Mouse (Mus musculus): Measurements from ENCODE around the gene Gbx2.

Gene Gbx2

DNA sequence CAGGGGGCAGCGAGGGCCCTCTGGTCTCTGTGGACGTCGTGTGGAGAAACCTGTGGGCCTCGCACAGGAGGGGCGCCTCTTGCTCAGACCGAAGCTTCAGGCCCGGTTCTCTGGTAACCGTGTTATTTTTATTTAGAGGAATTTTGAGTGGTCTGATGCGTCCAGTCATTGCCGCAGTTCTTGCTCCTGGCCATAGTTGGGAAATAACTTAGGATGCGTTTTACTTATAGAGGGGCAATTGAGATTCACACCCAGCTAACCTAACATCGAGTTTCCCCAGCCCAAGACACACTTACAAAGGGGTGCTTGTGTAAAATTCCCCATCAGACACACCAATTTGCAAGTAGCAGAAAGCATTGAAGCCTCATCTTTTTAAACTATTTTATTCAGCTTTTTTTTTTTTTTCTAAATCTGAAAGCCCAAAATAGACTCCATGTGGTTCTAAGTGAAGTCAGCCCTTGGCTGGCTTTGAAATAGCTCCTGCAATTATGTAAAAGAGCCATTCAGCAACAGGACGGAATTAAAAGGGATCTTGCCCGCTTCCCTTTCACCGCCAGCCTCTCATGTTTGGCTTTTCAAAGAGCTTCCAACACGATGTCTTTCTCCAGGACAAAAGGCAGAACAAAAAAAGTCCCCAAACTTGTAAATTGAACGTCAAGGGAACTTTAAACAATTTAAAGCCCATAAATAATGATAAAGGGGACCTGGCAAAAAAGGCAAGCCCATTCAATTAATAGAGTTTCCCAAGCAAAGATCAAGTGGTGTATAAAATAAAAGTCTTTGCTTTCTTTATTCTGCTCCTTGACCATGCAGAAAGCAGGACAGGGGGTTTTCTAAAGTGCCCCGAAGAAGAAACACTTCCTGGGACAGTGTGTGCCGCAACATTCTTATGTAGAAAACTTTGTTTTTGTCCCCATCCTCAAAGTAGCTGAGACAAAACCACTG lies 3.6 kb upstream of the Gbx2 start:
- DNase-seq, result no peak

DNA sequence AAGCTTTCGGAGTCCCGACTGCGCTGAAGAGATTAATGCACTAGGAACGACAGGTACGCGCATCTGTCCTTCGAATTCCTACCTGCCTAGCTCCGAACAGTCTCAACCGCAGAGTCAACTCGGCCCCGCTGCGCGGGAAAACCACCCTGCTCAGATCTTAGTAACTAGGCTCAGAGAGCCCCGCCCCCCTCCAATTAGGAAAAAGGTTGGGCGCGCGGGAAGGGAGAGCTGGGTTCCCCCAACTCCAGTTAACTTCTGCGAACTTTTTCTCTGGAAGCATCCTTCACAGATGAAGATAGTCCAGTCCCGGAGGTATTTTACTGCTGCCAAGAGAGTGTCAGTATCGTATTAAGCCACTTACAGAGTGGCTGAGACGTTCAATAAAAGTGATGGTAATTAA lies 2.8 kb upstream of the Gbx2 start:
- DNase-seq, result no peak

DNA sequence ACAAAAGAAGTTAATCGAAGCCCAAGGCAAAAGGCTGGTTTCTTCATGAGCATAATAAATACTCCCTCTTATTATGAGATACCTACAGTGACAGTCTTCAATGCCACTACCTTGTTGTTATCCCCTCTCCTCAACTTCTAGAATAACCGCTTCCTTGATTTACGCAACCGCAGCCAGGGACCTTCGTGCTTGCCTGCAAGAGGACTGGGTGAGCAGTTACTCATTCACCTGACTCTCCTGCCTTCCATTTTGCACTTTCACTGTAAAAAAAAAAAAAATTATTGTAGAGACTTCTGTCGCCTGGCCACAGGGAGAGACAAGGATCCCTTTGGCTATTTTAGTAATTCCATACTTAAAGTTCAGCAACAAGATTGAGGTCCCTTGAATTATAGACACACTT lies 2.0 kb upstream of the Gbx2 start:
- no peak for DNase-seq

DNA sequence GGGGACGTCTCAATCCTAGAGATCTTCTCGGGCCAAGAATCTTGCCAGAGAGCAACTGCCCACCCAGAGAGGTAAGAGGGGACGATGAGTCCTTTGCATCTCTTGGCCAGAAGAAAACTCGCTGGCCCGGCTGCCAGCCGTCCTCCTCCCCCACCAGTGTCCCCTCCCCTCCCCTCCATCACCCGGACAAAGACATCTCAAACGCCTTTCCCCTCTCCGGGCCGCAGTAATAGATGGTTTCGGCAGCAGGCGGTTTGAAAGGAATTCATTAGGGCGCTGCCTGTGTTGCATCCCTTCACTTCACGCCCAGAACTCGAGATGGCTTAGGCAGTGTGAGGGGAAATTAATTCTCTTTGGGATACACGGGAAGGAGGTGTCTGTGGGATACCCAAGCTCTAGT lies 1.6 kb upstream of the Gbx2 start:
- DNase-seq, result no peak

DNA sequence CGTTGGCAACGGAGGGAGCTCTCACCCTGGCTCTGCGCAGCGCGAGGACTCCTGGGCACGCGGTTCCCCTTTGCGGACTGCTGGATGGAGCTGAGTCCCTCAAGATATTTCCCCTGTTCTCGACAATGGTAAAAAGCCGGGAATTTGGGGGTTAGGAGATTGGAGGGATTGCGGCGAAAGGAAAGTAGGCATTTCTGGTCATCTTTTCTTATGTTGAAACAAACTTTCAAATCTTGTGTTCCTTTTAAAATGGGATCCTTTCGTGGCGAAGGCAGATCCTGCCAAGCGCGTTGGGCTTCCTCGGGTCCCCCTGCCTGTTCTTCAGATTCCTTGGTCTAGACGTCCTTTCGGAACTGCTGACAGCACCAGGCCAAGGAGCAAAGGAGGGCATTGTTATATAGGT lies 1.0 kb upstream of the Gbx2 start:
- no peak for DNase-seq

DNA sequence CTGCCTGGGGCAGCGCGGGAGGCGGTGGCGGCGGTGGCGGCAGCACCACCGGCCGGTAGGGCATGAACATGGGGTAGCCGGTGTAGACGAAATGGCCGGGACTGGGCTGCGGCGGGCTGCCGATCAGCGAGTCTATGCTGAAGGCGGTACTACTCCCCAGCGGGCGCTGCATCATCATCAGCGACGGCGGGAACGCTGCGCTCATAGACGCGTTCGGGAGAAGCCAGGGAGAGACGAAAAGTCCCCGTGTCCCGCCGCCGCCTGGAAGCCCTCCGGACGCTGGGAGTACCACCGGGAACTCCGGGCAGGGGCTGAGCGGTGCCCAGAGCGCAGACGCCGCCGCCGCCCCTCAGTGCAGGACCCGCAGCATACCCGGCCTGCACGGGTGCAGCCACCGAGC lies 428 bp downstream of the Gbx2 start:
- no peak for DNase-seq

DNA sequence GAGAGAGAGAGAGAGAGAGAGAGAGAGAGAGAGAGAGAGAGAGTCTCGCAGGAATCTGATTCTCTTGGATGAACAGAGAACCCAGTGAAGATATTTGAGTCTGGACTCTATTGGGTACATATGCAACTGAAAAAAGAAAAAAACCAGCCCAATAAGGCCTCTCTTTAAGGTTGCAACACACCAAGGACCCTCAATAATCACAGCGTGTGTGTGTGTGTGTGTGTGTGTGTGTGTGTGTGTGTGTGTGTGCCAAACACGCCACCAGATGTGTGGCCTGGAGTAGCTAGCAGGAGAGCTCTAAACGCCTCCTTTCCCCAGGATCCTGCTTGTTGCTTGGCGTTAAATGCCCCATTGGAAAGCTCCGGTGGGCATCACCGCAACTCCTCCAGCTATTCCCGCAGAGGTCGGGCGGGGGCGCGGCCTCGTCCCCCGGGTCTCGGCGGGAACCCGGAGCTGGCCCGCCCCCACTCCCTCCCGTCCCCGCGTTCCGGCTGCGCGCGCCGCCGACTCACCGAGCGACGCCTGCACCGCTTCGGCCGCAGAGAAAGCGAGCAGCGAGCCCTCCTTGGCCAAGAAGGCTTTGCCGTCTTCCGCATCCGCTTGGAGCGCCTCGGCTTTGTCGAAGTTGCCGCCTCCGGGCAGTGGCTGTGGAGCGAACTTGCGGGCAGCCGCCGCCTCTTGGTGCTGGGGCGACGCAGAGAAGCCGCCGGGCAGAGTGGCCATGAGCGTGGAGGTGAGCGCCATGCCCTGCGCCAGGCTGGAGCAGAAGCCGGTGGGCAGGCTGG lies 1.1 kb downstream of the Gbx2 start:
- DNase-seq, result no peak

DNA sequence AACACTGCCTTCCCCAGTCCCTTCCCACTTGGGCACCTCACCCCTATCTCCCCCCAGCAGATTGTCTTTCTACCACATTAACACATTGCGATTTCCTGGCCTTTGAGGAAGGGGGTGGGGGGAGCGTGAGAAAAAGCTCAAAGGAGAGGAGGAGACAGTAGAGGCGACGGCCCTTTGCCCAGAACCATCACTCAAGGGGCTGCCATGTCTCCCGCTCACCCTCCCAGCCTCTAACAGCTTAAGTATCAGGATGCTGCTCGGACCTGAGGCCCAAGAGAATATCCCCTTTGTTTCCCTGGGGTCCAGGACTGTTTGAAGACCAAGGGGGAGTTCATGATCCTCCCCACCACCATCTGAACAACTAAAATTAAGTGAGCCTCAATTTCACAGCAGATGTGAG lies 1.8 kb downstream of the Gbx2 start:
- no peak for DNase-seq

DNA sequence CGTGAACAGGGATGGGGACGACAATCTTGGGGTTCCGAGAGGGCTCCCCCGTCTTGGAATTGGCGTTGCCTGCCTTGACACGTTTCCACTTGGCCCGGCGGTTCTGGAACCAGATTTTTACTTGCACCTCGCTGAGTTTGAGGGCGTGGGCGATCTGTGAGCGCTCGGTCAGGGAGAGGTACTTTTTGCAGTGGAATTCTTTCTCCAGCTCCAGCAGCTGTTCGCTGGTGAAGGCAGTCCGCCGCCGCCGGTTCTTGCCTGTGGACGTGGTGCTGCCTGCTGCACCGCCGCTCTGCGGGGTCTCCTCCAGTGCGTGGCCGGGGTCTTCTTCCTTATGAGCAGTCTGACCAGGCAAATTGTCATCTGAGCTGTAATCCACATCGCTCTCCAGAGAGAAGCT lies 2.3 kb downstream of the Gbx2 start:
- DNase-seq, result no peak

DNA sequence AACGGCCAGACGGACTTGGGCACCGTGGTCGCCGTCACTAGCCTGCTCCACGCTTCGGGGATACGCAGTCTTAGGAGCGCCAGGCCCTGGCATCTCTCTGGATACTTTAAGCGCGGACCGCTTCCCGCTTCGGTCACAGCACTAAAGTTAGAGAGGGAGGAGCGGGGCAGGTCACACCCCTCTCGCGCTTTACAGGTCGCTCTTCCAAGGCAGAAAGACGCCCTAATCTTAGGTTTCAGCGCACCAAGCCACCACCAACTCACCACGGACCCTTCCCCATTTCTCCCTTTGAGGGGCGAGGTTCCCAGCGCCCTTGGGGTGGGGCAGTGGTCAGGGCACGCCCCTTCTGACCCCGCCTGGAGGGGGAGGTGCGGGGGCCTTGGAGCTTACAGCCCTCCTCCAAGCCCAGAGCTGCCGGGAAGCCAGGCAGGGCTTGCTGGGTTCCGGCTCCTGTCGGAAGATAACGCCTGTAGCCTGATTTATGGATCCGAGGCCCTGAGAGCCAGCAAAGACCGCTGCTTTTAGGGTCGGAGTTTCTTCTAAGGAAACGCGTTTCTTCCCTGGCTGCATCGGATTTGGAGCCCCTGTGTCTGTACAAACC lies 3.8 kb downstream of the Gbx2 start:
- DNase-seq, result no peak

DNA sequence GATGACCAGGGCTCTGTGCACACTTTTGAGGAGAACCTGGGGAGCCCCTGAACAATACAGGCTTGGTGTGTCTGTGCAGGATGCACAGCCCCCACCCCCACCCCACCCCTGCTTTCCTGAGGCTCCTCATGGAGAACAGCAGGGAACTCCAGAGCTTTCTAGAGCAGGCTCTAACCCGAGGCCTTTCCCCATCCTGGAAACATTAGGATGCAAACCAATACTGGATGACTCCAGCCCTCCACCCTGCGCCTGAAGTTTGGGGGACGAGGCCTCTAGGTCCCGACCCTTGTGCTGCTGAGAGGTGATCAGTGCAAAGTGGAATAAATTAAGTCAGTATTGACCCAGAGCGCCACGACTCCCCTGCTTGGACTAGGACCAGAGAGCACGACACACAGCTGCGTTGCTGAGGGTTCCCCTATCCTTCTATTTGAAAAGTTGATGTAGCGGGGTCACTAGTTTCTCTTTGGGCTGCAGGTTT lies 4.4 kb downstream of the Gbx2 start:
- DNase-seq, result no peak

DNA sequence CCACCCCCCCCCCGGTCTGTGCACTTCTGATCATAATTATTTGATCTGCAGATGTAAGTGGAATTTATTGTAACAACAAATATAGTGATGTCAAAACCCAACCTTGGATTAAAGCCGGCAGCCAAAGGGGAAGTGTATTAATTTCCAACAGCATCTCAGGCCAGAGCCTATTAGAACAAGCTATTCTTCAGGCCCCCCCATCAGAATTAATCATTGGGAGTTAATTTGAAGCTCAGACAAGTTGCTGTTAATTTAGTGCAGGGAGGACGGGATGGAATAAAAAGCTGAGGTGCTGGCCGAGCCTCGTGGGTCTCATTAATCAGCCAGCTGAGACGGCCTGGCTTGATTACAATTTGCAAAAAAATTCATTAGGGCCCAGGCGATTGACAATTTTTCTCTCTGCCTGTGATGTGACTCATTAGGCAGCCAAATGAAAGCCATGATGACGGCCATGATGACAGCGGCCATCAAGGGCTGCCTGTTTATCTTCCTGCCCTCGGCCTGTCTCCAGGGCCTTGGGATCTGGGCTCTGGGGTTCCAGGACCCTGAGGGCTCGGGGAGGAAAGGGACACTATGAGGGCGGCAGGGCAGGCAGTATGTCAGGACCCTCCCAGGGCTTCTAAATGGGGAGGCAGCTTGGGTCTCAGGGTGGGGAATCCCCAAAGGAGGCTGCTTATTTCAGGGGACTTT lies 5.3 kb downstream of the Gbx2 start:
- DNase-seq, result no peak

DNA sequence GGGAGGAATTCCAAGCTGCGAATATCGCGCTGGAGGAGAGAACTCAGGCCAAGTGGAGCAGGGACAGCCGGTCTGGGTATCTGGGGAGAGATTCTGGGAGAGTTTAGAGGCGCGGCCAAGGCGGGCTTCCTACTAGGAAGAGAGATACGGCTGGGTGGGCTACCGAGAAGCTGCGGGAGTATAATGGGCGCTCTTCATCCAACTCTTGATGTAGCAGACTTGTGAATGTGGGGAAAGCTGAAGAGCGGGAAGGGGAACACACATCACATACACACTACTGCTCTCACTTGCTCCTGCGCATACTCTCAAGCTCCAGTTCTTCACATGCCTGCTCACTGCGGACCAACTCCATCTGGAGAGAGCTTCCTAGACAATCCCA lies 7.3 kb downstream of the Gbx2 start:
- no peak for DNase-seq

DNA sequence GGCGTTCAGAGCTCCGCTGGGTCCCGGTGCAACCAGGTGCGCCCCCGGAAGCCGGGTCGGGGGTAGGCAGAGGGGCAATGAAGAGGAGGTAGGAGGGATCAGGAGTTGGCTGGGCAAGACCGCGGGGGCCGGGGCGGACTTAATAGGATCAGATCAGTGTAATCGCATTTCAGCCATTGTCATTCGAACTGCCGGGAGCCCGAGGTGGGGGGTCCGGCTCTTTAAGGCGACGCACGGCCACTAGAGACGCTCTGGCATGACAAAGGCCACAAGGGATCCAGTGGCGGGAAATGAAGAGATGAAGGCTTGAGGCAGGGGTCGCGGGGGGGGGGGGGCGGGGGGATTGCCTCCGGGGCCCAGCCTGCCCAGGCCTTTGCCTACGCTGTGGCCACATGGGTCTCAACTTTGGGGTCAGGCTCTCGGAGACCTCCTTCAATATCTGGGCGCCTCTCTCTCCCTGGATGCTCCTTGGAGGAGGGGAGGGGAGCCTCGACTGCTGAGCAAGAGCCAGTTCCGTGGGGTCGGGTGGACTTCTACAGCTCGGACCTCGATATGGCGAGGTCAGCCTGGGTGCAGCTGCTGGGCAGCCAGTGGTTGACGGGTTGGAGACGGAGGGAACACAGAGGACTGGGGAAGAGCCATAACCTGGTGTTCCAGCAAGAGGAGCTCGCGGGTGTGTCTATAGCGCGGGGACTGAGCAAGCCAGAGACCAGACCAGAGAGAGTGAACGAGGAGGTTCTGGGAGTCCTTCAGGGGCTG lies 7.9 kb downstream of the Gbx2 start:
- DNase-seq, result no peak

DNA sequence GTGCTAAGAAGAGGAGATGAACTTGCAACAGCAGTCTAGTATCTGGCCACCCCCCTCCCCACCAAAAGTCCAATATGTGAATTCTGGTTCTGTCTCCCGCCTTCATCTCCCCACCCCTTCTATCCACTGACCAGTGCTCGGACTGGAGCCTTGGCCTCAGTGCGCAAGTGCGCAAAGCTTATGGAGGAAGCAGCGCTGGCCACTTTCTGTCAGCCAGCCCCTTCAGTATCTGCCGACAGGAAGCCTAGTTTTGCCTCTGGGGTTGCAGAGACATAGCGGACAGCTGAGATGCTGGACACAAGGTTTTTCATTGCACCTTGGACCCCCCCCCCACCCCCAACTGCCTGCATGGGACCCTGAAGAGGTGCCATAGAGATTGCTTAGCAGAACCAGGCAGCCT lies 8.7 kb downstream of the Gbx2 start:
- no peak for DNase-seq

DNA sequence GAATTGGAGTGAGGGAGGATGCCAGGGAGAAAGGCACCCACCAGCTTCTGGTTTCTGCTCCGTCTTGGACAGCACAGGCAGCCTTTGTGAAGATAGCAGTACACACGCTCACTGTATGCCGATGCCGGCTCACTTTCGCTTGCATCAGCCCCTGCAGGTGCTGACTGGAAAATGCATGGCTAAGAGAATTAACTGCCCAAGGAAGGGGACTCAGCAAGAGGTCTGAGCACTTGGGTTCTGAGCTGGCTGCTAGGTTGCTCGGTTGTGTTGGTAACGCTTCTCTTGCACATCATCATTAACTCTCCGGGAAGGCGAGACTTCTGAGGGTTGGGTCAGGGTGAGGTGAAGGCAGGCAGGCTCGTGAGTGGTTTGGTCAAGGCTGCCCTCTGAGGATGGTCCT lies 9.2 kb downstream of the Gbx2 start:
- no peak for DNase-seq

DNA sequence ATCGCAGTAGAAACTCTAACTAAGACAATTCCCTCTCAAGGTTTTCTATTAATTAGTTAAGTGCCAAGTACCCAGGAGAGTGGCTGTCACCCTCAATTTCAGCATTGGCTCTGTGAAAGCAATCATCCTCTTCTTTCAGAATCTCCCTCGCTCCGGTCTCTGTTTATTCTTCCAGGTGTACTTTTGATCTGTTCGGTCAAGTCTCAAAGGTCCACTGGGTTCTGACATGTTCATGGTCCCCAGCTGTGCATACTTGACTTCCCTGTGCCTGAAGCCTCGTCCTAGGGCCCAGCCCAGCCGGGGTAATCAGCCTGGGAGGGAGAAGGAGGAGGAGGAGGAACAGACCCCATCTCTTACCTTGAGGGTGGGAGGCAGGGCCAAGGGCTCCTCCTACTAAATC lies 11.8 kb downstream of the Gbx2 start:
- no peak for DNase-seq

DNA sequence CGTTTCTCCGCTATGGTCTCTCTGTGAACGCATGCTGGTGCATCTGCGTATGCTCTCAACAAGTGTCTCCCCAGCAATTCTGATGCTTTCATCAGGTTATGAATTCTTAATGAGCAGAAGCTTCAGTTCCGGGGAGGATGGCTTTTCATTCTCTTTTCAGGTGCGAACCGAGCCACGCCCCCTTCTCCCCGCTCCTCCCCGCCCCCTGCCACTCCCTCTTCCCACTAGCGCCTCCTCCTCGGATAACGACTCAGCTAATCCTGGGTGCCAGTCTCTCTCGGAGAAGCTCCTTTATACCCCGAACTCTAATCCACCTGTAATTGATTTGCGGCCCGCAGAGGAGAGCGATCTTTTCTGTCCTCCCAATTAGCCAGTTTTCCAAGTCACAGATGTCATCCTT lies 12.9 kb downstream of the Gbx2 start:
- no peak for DNase-seq

DNA sequence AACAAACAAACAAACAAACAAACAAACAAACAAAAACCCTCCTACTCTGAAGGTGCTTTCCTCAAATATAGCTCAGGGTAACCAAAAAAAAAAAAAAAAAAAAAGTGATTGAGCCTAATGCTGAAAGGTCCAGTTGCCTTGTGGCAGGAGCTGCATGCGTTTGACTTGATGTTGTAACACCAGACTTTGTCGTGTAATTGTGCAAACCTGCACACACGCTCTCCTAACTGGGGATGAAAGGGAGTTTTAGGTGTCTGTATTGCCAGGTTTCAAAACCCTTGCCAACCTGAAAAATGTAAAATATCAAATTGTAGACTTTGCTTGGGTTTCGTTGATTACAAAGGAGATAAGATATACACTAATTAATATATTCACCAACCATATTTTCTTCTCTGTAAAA lies 17.4 kb downstream of the Gbx2 start:
- DNase-seq, result no peak

DNA sequence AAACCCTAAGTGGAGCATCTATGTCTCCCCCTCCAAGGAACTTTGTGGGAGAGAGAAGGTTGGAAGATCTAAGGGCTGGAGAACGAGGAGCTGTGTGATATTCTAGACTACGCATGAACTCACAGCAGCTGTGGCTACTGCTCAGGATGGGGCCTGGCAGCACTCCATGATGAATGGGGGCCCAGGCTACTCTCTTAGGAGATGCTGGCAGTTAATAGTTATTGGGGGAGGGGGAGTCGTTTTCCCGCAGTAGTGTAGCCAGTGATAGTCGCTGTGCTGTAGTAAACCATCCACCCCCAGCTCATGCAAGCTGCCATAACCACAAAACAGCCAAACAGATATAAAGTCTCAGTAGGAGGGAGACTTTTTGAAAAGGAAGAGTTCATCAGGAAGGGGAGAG lies 18.6 kb downstream of the Gbx2 start:
- DNase-seq, result no peak

DNA sequence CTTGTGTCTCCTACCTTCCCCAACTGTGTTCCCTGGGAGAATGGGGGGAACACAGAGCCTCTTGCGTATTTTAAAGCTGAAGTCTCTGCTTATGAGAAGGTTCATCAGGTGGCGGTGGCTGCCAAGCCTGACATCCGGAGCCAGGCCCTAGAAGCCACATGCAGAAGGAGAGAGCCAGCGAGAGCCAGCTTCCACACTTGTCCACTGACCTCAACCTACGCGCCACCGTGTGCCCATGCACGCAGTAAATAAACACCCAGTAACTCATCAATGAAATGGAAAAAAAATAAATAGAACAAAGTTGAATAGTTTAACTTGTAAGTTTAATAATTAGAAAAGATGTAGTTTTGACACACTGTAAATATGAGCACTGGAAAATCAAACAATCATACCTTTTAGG lies 21.2 kb downstream of the Gbx2 start:
- DNase-seq, result no peak

DNA sequence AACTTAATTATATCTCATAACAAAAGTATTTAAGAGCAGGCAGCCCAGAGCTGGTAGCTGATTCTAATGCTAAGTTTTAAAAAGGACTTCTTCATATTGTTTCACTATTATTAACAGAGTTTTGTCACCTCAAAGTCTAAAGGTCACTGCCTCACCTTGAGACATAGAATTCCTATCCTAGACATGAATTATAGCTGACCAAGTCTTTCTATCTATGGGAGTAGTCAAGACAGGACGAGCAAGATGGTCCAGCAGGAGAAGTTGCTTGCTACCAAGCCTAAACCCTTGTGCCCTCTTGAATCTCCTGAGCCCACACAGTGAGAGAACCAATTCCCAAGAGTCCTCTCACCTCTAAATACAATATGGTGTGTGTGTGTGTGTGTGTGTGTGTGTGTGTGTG lies 28.3 kb downstream of the Gbx2 start:
- no peak for DNase-seq

DNA sequence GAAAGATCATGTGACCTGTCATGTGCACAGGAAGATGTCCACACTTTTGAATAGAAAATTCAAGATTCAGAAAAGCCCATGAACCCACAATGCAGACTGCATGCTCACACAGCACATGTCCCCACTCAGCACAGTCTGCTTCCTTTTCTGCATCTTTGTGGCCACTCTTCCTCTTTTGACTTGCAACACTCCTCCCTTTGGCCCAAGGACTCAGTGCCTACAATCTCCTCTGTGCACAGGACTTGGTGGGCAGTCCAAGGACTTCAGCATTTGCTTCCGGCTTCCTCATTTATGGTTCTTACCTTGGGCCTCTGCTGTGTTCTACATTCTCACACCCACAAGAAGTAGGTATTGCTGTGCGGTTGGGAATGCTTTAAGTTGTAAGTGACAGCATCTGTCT lies 28.7 kb downstream of the Gbx2 start:
- DNase-seq, result no peak
